Mouse (Mus musculus): ENCODE measurements around the gene Baz1a. TPM values are rescaled to one million over a fixed set of nuclear protein-coding genes. Genes with fewer than 3 reads are reported as not detected.
A peak's percentile ranks its signal among the peaks of the same experiment; 100 is the strongest.

The Baz1a gene
- 1 to 10 TPM; 1.2 to 3.8 TPM for total RNA-seq (2021)
- long read RNA-seq, experiment 1, result 0 reads
- long read RNA-seq, experiment 2, partial matches to known transcripts, result 0 of 1 reads
- long read RNA-seq, experiment 2, other reads (novel, unspliced or antisense), result 1 of 1 reads

DNA sequence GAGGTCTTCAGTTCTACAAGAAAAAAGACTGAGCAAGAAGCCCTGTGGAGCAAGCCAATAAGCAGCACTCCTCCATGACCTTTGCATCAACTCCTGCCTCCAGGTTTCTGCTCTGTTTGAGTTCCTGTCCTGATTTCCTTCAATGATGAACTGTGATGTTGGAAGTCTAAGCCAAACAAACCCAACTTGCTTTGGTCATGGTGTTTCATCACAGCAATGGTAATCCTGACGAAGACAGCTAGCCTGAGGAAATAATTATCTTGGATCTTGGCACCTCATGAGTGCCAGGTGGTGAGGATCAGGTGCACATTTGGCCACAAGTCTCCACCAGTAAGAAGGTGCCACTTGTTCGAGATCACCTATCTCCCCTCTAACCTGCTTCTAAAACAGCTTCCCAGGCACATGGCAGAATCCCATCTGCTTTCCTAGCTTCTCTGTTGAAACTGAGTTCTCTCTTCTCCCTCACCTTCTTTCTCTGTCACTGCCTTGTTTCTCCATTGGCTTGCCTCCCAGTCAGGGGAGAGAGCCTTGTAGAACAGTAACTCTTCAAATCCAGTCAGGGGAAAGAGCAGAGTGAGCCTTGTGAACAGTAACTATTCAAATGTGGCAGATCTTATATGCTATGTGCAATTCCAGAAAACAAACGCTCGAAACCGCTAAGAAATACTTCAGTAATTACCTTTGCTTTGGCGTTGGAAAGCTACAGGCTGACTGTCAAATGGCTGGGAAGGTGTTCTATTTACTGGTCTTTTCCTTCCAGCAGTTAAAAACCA, at the start of gene Baz1a:
Baz1a (minus strand) TSS at position 723 of the 773 bp plus-strand sequence.
- no peak for DNase-seq (ENCODE audit: low spot score in 2 of 2)

DNA sequence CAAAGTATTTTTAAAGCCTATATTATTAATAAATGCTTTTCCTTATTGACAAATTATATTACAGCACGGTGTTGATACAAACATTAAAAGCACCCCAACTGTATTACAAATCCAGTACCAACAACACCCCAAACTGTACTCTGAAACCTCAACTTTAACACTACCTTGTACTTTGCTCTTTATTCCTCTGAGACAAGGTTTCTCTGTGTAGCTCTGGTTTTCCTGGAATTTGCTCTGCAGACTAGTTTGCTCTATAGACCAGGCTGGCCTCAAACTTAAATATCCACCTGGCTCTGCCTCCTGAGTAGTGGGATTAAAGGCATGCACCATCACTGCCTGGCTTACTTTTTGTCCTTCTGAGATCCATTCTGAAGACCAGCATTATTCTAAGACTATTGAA, 48.0 kb upstream of the Baz1a start:
- DNase-seq (ENCODE audit: low spot score in 2 of 2), result no peak

DNA sequence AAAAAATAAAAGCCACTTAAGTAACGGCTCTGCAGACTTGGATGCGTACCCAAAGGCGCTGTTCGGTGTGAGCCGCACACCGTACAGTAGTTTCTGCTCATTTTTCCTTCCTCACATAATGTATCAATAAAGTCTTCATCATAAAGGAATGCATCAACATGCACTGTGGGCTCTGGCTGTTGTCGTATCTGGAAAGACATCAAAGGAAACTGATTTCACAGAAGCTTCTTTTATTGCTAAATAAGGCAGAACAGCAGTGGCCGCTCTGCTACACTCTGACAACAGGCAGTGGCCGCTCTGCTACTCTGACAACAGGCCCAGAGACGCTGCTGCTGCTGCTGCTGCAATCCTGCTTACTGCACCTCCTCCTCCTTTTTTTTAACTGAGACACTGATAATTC, 46.9 kb upstream of the Baz1a start:
- DNase-seq (ENCODE audit: low spot score in 2 of 2), result peak in 1 of 2 experiments; percentile 7

DNA sequence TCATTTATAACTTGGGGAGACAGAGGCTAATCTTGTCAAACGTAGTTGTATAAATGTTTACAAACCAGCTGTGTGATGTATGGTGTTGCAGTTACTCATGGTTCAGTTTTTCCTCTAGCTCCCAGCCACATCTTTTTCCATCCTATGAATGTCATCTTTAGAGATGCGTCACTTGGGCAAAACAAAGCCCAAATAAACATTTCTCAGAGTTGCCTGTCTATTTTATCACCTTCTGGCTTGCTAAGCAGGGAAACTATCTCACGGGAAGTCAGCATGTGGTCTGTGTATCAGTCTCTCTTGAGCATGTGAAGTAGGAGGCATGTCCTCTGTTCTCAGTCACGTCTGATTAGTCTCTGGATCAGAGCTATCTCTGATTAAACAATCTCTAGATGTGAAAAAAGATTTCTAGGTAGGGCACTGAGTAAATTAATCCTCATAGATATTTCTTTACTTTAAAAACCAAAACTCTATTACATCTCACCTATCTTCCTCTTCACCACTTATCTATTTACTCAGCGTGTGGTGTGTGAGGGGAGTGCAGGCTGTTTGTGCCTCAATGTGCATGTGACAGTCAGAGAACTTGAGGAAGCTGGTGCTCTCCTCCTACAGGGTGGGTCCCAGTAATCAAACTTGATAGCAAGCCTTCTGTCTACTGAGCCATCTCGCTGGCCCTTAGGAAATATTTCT, 46.2 kb upstream of the Baz1a start:
- no peak for DNase-seq (ENCODE audit: low spot score in 2 of 2)

DNA sequence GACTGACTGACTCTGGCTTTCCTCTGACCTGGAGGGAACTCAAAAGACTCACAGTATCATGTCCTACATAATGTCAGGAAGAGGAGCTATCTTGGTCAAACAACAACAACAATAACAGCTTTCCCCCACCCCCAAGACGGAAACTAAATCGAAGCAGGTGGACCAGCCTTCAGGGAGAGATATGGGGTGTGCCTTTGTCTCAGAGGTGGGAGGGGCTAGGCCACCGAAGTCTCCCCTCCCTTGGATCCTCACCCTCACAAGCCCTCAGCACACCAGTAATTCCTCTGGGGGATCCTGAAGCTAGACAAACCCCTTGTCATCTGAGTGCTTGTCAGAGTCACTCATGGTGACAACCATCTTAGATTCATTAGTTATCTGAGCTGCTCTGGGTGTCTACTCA, 45.7 kb upstream of the Baz1a start:
- no peak for DNase-seq (ENCODE audit: low spot score in 2 of 2)

DNA sequence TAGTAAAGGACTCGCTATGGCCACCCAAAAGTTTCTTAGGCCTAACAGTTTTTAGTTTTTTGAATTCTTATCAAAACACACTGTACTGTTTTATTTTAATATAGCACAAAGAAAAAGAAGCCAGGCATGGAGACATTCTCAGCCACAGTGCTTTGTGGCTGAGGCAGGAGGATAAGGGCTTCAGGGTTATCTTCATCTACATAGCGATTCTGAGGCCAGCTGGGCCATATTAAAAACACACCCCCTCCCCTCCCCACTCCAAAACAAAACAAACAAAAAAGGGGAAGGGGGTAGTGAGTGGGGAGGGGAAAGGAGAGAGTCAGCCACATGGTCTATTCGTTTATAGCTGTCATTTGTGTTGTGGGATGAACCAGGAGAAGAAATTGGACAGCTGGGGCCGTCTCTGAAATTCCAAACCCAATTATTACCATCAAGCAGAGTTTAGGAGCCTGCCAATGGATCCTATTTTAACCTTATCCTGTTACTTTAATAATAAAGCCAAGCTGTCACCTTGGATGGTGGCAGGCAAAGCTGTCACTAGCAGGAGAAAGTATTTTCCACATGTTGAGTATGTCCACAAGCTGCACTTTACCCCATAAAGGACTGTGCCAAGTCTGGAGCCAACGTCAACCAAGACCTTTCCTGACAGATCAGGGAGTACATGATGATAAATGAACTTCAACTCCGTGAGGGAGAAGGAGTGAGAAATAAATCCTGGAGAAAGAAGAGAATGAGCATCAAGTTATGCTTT, 44.9 kb upstream of the Baz1a start:
- peak in 1 of 2 experiments; percentile 28 for DNase-seq (ENCODE audit: low spot score in 2 of 2)

DNA sequence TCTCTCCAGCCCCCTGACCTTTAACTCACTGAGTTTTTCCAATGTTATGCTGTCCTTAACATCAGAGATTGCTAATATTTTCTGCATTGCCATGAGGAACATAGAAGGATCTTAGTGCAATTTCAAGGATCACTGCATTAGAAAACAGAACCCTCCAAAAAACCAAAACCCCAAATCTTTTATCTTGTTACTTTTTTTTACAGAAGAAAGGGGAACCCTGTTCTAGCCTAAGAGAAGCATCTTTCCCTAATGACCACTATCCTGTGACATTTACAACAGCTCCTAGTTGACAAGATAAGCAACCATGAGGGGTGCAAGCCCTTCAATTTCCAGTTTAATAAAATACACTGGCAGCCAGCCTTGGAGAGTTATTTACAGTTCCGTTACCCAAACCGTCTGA, 42.6 kb upstream of the Baz1a start:
- DNase-seq (ENCODE audit: low spot score in 2 of 2), result no peak

DNA sequence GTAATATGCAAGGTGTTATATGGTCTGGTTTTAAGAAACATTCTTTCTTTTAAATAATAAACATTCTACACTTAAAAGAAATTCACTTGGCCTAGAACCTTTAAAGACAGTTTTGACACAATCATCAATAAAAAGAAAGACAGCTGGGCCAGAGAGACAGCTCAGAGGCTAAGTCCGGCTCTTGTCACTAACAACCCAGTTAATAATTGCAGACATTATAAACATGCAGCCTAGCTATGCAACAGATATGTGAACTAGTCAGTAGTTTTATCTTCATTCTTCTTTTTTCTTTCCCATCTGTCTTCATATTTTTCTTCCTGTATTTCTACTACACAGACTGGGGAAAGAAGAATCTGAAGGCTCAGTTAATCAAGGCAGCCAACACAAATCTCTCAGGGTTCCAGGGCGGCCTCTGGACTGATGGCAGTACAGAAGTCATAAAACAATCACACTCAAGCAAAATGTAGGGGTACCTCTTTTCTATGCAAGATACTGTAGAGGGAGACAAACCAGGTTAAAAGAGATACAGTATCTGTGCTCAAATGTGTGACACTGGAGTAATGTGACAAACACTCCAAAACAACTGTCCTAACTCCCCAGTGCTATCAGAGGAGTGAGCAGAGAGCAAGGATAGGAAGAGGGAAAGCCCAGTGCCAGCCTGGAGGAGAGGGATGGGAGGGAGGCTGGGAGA, 40.5 kb upstream of the Baz1a start:
- no peak for DNase-seq (ENCODE audit: low spot score in 2 of 2)

DNA sequence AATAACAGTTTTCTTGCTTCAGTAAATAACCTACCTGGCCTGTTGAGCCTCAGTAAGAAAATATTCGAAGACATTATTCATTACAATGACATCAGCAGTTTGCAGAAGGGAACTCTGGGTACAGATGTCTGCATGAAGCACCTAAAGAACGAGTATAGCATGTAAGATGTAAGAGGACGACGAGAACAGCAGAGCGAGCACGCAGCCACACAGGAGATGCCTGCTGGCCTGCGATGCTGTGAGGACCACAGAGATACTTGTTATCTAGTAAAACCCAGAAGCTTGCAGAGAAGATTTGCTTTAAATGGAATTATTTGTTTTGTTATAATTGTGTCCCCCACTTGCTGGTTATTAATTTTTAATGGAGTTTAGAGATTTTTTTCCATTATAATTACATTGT, 39.1 kb upstream of the Baz1a start:
- no peak for DNase-seq (ENCODE audit: low spot score in 2 of 2)

DNA sequence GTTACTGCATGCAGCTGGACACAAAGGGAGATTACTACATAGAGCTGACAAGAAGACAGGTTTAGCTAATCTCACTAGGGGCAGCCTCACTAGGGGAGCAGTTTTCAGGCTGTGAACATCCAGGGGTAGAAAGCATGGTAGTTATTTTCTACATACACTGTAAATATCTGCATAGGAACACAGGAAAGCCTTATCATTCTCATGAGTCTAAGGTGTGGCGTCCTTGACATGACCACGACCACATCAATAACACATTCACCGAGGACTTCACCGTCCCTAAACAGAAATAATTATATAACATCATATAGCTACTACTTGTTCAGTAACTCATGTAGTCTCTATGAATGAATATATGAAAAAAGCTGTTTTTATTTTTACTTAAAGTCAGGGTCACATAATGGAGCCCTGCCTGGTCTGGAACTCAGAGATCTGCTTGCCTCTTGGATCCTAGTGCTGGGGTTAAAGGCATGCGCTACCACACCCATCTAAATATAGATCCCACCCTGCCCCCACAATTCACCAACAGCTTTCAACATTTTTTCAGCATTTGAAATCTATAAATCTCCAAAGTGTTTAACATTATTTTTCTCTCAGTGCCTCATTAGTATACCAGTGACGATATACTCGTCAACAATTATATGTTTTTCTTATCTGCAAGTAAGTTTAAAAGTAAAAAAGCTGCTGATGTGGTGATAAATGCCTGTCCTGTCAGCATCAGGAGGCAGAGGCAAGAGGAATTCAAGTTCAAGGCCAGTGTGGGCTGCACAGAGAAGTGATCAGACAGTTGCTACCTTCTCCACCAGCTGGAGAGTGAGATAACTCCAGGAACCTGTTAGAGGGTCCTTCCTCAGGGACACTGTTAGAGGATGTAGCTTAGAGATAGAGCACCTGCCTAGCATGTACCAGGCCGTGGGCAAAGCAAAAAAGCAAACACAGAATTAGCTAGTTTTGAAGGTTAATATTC, 37.3 kb upstream of the Baz1a start:
- DNase-seq (ENCODE audit: low spot score in 2 of 2), result no peak

DNA sequence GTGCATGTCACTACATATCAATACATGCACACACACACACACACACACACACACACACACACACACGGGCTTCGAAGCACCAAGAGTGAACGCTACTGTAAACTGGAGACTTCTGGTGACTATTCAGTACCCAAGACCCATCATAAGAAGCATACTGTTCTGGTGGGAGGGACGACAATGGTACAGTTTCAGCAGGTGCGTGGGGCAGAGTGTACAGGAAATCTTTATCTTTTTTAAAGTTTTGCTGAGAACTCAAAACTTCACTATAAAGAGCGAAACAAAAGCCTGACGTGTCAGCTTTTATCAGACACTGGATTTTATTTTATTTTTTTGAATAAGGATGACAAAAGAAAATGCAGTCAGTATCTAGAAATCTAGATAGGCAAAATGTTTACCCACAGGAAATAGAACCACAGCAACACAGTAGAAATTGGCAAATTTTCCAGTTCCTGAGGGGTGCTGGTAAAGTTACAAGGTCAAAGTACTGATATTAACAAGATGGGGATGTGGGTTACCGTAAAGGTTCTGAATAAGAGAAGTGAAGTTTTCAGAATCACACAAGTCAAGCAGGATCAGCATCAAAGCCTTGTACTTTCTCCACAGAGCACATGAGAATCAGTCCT, 35.7 kb upstream of the Baz1a start:
- no peak for DNase-seq (ENCODE audit: low spot score in 2 of 2)

DNA sequence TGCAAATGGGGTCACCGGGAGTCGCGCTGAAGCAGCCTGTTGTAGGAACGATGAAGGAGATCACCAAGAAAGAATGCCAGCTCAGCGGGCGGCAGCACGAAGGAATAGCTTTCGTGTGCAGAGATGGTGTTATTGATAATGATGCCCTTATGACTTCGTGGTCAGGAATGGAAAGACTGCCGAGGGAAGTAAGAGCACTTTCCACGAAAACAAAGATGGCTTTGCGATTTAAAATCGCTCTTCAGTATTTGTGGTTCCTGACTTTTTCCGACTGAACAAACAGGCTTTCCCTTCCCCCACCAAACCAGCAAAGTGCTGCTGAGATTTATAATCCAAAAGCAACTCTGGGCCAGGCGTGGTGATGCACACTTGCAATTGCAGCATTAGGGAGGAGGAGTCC, 26.9 kb upstream of the Baz1a start:
- no peak for DNase-seq (ENCODE audit: low spot score in 2 of 2)

DNA sequence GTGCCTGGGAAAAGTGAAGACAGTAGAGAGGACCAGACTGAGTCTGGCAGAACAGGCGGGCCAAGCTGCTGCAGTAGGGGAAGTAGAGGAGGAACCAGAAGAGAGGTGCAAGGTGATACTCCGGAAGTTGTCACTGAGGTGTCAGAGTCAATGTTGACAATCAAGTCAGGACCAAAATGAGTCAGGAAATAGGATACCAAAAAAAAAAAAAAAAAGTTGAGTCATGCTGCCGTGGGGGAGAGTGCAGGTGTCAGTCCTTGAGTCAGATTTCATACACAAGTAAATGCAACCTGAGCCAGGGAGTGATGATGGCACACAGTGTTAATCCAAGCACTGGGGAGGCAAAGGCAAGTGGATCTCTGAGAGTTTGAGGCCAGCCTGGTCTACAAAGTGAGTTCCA, 12.9 kb upstream of the Baz1a start:
- no peak for DNase-seq (ENCODE audit: low spot score in 2 of 2)

DNA sequence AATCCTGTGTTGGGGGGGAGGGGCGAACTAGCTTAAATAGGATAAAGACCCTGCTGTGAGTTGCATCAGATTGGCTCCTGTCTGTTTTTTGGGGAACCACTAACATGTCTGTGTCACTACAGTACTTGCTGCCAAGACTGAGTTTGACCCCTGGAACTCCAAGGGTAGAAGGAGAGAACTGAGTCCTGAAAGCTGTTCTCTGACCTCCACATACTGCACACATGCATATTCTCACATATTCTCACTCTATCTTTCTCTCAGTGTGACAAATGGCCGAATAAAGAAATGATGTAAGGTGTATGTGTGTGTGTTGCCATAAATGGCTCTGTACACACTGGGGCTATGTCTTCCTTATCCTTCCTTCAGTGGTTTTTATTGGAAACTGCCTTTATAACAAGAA, 9.1 kb upstream of the Baz1a start:
- DNase-seq (ENCODE audit: low spot score in 2 of 2), result no peak

DNA sequence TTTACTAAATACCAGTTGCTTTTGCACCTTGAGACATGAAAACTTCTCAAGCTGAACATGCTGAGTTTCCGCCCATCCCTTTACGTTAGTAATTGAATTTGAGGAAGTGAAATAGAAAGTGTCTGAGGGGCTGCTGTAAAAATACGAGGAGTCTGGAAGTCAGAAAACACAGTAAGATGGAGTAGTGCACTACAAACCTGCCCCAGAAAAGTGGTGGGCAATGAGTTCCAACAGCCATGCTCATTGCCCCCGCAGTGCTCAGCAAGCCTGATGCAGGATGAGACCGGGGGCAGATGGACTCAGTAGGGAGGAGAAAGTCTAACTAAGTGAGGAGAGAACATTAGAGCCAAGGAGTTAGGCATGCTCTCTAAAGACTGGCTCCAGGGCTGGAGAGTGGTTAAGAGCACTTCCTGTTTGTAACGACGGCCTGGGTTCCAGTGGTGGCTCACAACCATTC, 5.3 kb upstream of the Baz1a start:
- no peak for DNase-seq (ENCODE audit: low spot score in 2 of 2)

DNA sequence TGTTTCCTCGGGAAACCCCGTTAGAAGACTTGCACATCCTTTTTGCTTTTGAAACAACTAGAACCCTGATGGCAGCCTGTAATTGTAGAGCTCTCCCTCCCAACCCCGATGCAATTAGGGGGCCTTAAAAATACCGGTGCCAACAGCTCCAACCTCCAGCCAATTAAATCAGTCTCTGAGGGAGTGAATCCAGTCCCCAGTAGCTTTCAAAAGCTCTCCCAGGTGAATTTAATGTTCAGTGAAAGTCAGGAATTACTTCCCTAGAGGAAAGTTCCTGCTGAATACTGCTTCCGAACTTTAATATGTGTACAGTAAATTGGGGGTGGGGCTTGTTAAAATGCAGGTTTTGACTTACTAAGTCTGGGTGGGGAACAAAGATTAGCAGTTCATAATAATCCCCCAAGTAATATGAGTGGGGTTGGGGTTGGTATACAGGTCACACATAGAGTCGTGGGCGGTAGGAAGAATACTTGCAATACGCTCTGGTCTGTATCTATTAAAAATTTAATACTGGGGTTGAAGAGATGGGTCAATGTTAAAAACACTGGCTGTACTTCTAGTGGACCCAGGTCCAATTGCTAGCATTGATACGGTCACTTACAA, 3.1 kb upstream of the Baz1a start:
- no peak for DNase-seq (ENCODE audit: low spot score in 2 of 2)

DNA sequence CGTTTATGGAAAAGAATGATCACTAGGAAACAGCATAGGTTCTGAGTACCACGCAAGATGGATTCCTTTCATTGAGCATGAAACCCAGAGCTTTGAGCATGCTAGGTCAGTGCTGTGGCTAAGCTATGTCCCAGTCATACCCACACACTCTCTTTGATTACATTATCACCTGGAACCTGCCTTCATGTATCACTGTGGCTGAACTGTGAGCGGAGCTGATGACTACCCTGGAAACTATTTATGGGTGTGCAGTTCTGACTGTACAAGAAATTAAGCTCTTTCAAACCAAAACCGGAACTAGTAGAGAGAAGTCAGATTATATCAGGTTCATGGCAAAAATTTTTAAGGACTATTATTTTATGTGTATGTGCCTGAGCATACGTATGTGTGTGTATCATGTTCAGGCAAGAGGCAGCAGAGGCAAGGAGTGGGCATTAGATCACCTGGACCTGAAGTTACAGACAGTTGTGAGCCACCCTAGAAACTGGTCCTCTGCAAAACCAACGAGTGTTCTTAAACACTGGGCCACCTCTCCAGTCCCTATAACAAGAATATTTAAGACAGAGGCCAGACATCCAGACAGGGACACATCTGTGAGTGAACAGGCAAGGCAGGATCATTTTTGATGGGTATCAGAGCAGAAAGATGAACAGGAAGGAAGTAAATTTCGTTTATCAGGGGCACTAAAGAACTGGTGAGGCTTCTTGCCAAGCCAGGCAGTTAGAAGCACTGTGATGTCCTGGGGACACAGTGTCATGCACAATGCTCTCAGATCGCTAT, 2.4 kb upstream of the Baz1a start:
- DNase-seq (ENCODE audit: low spot score in 2 of 2), result no peak

DNA sequence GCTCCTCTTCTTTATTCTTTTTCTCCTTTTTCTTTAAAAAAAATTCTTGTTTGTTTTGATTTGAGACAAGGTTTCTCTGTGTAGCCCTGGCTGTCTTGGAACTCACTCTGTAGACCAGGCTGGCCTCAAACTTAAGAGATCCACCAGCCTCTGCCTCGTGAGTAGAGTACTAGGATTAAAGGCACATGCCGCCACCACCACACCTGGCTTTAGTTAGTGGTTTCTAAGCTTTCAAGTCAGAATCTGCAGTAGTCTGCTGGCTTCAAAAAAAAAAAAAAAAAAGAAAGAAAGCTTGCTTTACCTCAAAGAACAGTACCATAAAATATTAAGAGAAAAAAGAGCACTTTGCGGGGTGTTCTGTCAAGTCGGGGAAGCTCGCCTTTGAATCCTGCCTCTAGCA, 1.3 kb upstream of the Baz1a start:
- DNase-seq (ENCODE audit: low spot score in 2 of 2), result no peak

All from layer of hippocampus, postnatal 14 days (tissue).